8 mouse cellular contexts compared by ENCODE assay signal in genomic region chr4:141544536-141544935, GRCm38 (mm10). TPM values are rescaled to one million over a fixed set of nuclear protein-coding genes. Genes with fewer than 3 reads are reported as not detected.
A peak's percentile ranks its signal among the peaks of the same experiment; 100 is the strongest.
DNase-seq lines count a peak whose midpoint lies in the region; ATAC-seq and TF ChIP-seq lines count a peak whose summit lies in the region.

No protein-coding gene starts in this region.

- H3K4me2 ChIP-seq in forebrain, embryonic 11.5 days (ENCODE audit: low read depth, low read length, severe bottlenecking), result peak overlapping the region; percentile 98; the same call in 1 of the 2 replicates
- peak overlapping the region; percentile 97 for H3K4me2 ChIP-seq in intestine, postnatal 0 days (replicated peaks; ENCODE audit: low read depth)
- H3K4me2 ChIP-seq in myocyte (ENCODE audit: low read depth), result peak overlapping the region; percentile 84

- no peak for TF ChIP-seq POLR2A in myocyte (IDR thresholded peaks at IDR 0.05; ENCODE audit: insufficient read length, low read depth)

- peaks cover 3% of the 10 kb centered on the region; the same call in 1 of the 2 replicates for H3K4me1 ChIP-seq in forebrain, embryonic 11.5 days (replicated peaks; ENCODE audit: control insufficient read depth, insufficient read depth, low read length)
- no peaks in the 10 kb centered on the region for H3K4me1 ChIP-seq in intestine, postnatal 0 days (replicated peaks; ENCODE audit: control insufficient read depth, insufficient read depth, low read length)

- no peaks in the 10 kb centered on the region for H3K36me3 ChIP-seq in forebrain, embryonic 11.5 days (ENCODE audit: control insufficient read depth, insufficient read depth, low read length)
- H3K36me3 ChIP-seq in intestine, postnatal 0 days (ENCODE audit: control insufficient read depth, insufficient read depth), result no peaks in the 10 kb centered on the region
- H3K36me3 ChIP-seq in myocyte (ENCODE audit: control insufficient read depth, insufficient read depth), result no peaks in the 10 kb centered on the region

- H3K27me3 ChIP-seq in forebrain, embryonic 11.5 days (ENCODE audit: control insufficient read depth, insufficient read depth, low read length), result no peaks in the 10 kb centered on the region
- H3K27me3 ChIP-seq in intestine, postnatal 0 days (replicated peaks; ENCODE audit: control insufficient read depth, insufficient read depth, low read length), result no peaks in the 10 kb centered on the region
- H3K27me3 ChIP-seq in myocyte (ENCODE audit: control insufficient read depth, insufficient read depth, insufficient read length), result no peaks in the 10 kb centered on the region

- DNase-seq in layer of hippocampus, adult 2 months (ENCODE audit: low spot score in 2 of 2), result no peak
- DNase-seq in layer of hippocampus, adult 8-10 months (ENCODE audit: low spot score in 2 of 2), result no peak
- no peak for DNase-seq in forebrain, embryonic 11.5 days (ENCODE audit: low spot score)
- DNase-seq in thymus, postnatal 25 days, result no peak
- DNase-seq in layer of hippocampus, postnatal 25 days (ENCODE audit: extremely low spot score in 1 of 2, low spot score in 1 of 2), result no peak

- 47% methylated on average over 2 of the region's 2 CpGs for WGBS in forebrain, embryonic 11.5 days
- WGBS in intestine, postnatal 0 days, result 38% methylated on average over 2 of the region's 2 CpGs

- H3K9ac ChIP-seq in forebrain, embryonic 11.5 days (ENCODE audit: low read length), result peak overlapping the region; percentile 32; the same call in 1 of the 2 replicates
- H3K9ac ChIP-seq in intestine, postnatal 0 days (ENCODE audit: low read depth, low read length), result no peak overlapping the region

- H3K79me2 ChIP-seq in myocyte (ENCODE audit: control insufficient read depth, insufficient read depth), result no peaks in the 10 kb centered on the region

- TF ChIP-seq CTCF in layer of hippocampus, adult 2 months (conservative IDR thresholded peaks at IDR 0.05), result no peak
- no peak for TF ChIP-seq CTCF in intestine, postnatal 0 days (IDR thresholded peaks at IDR 0.05; ENCODE audit: low read depth)

- no peak for ATAC-seq in forebrain, embryonic 11.5 days (replicated peaks; ENCODE audit: low FRiP score)
- no peak for ATAC-seq in intestine, postnatal 0 days
- ATAC-seq in erythroid progenitor cell, adult 5-6 weeks (replicated peaks; ENCODE audit: low FRiP score, poor library complexity, severe bottlenecking), result no peak

- peak overlapping the region; percentile 98 for H3K27ac ChIP-seq in layer of hippocampus, adult 2 months
- H3K27ac ChIP-seq in forebrain, embryonic 11.5 days (ENCODE audit: low read depth, low read length), result no peak overlapping the region
- peak overlapping the region; percentile 99 for H3K27ac ChIP-seq in intestine, postnatal 0 days (ENCODE audit: low read depth, low read length)

- H3ac ChIP-seq in myocyte (ENCODE audit: control insufficient read depth, insufficient read length), result peak overlapping the region; percentile 80

- peak overlapping the region; percentile 84 for H3K4me3 ChIP-seq in layer of hippocampus, adult 2 months
- no peak overlapping the region; the same call in 1 of the 2 replicates for H3K4me3 ChIP-seq in forebrain, embryonic 11.5 days (ENCODE audit: low read depth, low read length)
- H3K4me3 ChIP-seq in intestine, postnatal 0 days (ENCODE audit: low read depth, low read length), result peak overlapping the region; percentile 78
- peak overlapping the region; percentile 85 for H3K4me3 ChIP-seq in myocyte

- no peaks in the 10 kb centered on the region for H3K9me3 ChIP-seq in forebrain, embryonic 11.5 days (ENCODE audit: control insufficient read depth, low read length)
- H3K9me3 ChIP-seq in intestine, postnatal 0 days (ENCODE audit: control insufficient read depth), result no peaks in the 10 kb centered on the region

TF ChIP-seq in myocyte, 11 proteins besides CTCF, POLR2A, EP300 and RAD21:
- no peak for TF ChIP-seq MAX (IDR thresholded peaks at IDR 0.05; ENCODE audit: low read depth)
- TF ChIP-seq E2F4 (IDR thresholded peaks at IDR 0.05; ENCODE audit: insufficient read depth), result no peak
- TF ChIP-seq USF1 (IDR thresholded peaks at IDR 0.05; ENCODE audit: low read depth), result no peak
- no peak for TF ChIP-seq REST (IDR thresholded peaks at IDR 0.05; ENCODE audit: insufficient read depth, insufficient read length)
- no peak for TF ChIP-seq TCF3 (IDR thresholded peaks at IDR 0.05; ENCODE audit: insufficient read length, low read depth)
- TF ChIP-seq POLR2AphosphoS2 (IDR thresholded peaks at IDR 0.05; ENCODE audit: insufficient read length, low read depth), result no peak
- no peak for TF ChIP-seq SRF (IDR thresholded peaks at IDR 0.05; ENCODE audit: control insufficient read depth, insufficient read length, low read depth)
- TF ChIP-seq TCF12 (IDR thresholded peaks at IDR 0.05; ENCODE audit: insufficient read depth, poor library complexity, severe bottlenecking), result no peak
- TF ChIP-seq MYOD1 (IDR thresholded peaks at IDR 0.05; ENCODE audit: control insufficient read depth in 1 of 3, insufficient read length in 2 of 3, low read depth in 2 of 3), result no peak
- no peak for TF ChIP-seq MYOG (IDR thresholded peaks at IDR 0.05; ENCODE audit: control insufficient read depth in 1 of 3, insufficient read depth in 1 of 3, insufficient read length in 2 of 3, low read depth in 2 of 3)
- TF ChIP-seq CEBPB (IDR thresholded peaks at IDR 0.05; ENCODE audit: insufficient read depth, poor library complexity, severe bottlenecking), result no peak

RNA-seq across cellular contexts. Expression of gene Spen, which starts 6.1 kb away (rescaled TPM):
- total RNA-seq in layer of hippocampus, adult 2 months (2021), result 10 to 100 TPM; 56.0 to 68.1 TPM
- 10 to 100 TPM; 59.2 to 67.9 (median 66.9) TPM for total RNA-seq in layer of hippocampus, adult 8-10 months (2022)
- polyA plus RNA-seq in forebrain, embryonic 11.5 days (2014; fragmentation: Nextera tagmentation; extraction: Ambion mirVana), result 17.1 and 19.2 TPM in 2 replicates
- polyA plus RNA-seq in intestine, postnatal 0 days (2015; fragmentation: Nextera tagmentation; extraction: Ambion mirVana), result 3.2 and 4.0 TPM in 2 replicates
- 11.7 TPM for polyA plus RNA-seq in myocyte (2012; fragmentation: generic; extraction: Trizol)
- total RNA-seq in erythroid progenitor cell, adult 5-6 weeks (2015; ENCODE audit: low replicate concordance), result 72.9 and 77.1 TPM in 2 replicates
- total RNA-seq in erythroid progenitor cell, adult 5-6 weeks (2017; ENCODE audit: low replicate concordance), result 132 and 139 TPM in 2 replicates
- total RNA-seq in layer of hippocampus, postnatal 25 days (2021), result 10 to 100 TPM; 51.6 to 67.6 TPM
